Mouse (Mus musculus) liver, adult 2 months (tissue): Measurements from ENCODE around the gene Nptxr. TPM values are rescaled to one million over a fixed set of nuclear protein-coding genes. Genes with fewer than 3 reads are reported as not detected.

Experiments
- DNase-seq: peaks from one replicate; pipeline ENCODE4 v3.0.0-alpha.2; 2011; ENCODE audit warnings: low read depth, low spot score; ENCODE audit errors: extremely low read depth
- H3K27ac ChIP-seq: fragments of 200-500 bp; replicated peaks from 2 replicates; pipeline ENCODE4 v1.5.1; 2012; ENCODE audit warnings: low read depth, mild to moderate bottlenecking, control low read depth, inconsistent platforms, low read length; ENCODE audit not compliant: insufficient read depth
- H3K27me3 ChIP-seq: fragments of 200-500 bp; 2 replicates; pipeline ENCODE4 v1.6.1; 2012; ENCODE audit warnings: mild to moderate bottlenecking, moderate library complexity, low read length, inconsistent platforms; ENCODE audit not compliant: control insufficient read depth, insufficient read depth
- H3K36me3 ChIP-seq: fragments of 200-500 bp; 2 replicates; pipeline ENCODE4 v1.6.1; 2012; ENCODE audit warnings: low read length, inconsistent platforms; ENCODE audit not compliant: control insufficient read depth, insufficient read depth
- H3K4me1 ChIP-seq: fragments of 200-500 bp; 2 replicates; pipeline ENCODE4 v1.6.1; 2011; ENCODE audit warnings: low read length; ENCODE audit not compliant: control insufficient read depth, insufficient read depth
- H3K4me3 ChIP-seq: fragments of 200-500 bp; 2 replicates; pipeline ENCODE4 v1.5.1; 2011; ENCODE audit warnings: low read depth, mild to moderate bottlenecking, control low read depth, low read length, moderate library complexity; ENCODE audit not compliant: insufficient read depth
- H3K79me2 ChIP-seq: fragments of 200-500 bp; 2 replicates; pipeline ENCODE4 v1.6.1; 2012; ENCODE audit warnings: inconsistent platforms, mild to moderate bottlenecking, low read length, moderate library complexity; ENCODE audit not compliant: control insufficient read depth, insufficient read depth
- H3K9ac ChIP-seq: fragments of 200-500 bp; 2 replicates; pipeline ENCODE4 v1.6.1; 2012; ENCODE audit warnings: low read depth, mild to moderate bottlenecking, control low read depth, inconsistent platforms, low read length
- CTCF ChIP-seq: fragments of 200-500 bp; IDR thresholded peaks from 2 replicates; pipeline ENCODE4 v1.5.1; 2011; ENCODE audit warnings: low read depth, low read length, control low read depth
- POLR2A ChIP-seq: fragments of 200-500 bp; IDR thresholded peaks from 2 replicates; pipeline ENCODE4 v1.6.1; 2011; ENCODE audit warnings: low read length, control low read depth; ENCODE audit not compliant: insufficient read depth; ENCODE audit errors: extremely low read depth
- WGBS: fragments of 180-500 bp; shearing (Covaris S2); methylation state at CpG from one replicate; pipeline ENCODE4 v1.1.7; 2018; 5-methylcytosine and 5-hydroxymethylcytosine counted together
- polyA plus RNA-seq: library from polyadenylated mRNA; depleted of rRNA; stranded (reverse); fragments of >200 nt; gene quantifications from 2 replicates; pipeline ENCODE4 v1.2.3, GENCODE M21; 2012; rRNA removed
- total RNA-seq: library from RNA; depleted of rRNA; stranded (reverse); fragments of >200 nt; gene quantifications from 2 replicates; pipeline ENCODE4 v1.2.3, GENCODE M21; 2014; rRNA removed

The Nptxr gene
- total and polyA plus RNA-seq, 2 experiments = 0.09 to 0.11 TPM

GRCm38 (mm10) chr15:79740739-79741138 is 63.8 kb downstream of the Nptxr start:
- peak overlapping the region; percentile 70; the same call in 1 of the 2 replicates for H3K4me3 ChIP-seq

More at GRCm38 (mm10) chr15:79740739-79741138, 63.8 kb downstream of the Nptxr start:
- WGBS = 31% methylated on average over 3 of the region's 3 CpGs
- Histone ChIP-seq H3K27ac (peak overlapping the region; percentile 99), H3K36me3 (peaks cover 9% of the 10 kb centered on the region; the same call in 1 of the 2 replicates), H3K4me1 (peaks cover 8% of the 10 kb centered on the region), H3K9ac (peak overlapping the region; percentile 99; the same call in 1 of the 2 replicates), H3K27me3 (no peaks in the 10 kb centered on the region), H3K79me2 (peaks cover 4% of the 10 kb centered on the region; the same call in 1 of the 2 replicates)
- TF ChIP-seq CTCF (no peak), POLR2A (no peak)
- peak; percentile 31 for DNase-seq

Other genes with a start within 250 kb of the Nptxr start
- 0.09 TPM in 1 of 2 replicates, not detected in the other for gene Dmc1, start 199.7 kb downstream of the Nptxr start, total RNA-seq
- gene Dmc1, start 199.7 kb downstream of the Nptxr start, polyA plus RNA-seq = not detected in 2 replicates
- 0.83 and 1.1 TPM in 2 replicates for gene Fam227a, start 145.8 kb downstream of the Nptxr start, total RNA-seq
- gene Fam227a, start 145.8 kb downstream of the Nptxr start, polyA plus RNA-seq = 0.14 and 0.20 TPM in 2 replicates
- gene Cby1, start 145.6 kb downstream of the Nptxr start, total RNA-seq = 6.6 and 6.8 TPM in 2 replicates
- 3.3 and 4.4 TPM in 2 replicates for gene Cby1, start 145.6 kb downstream of the Nptxr start, polyA plus RNA-seq
- gene Tomm22, start 133.9 kb downstream of the Nptxr start, total RNA-seq = 46.0 and 52.8 TPM in 2 replicates
- gene Tomm22, start 133.9 kb downstream of the Nptxr start, polyA plus RNA-seq = 22.2 and 23.9 TPM in 2 replicates
- gene Josd1, start 116.8 kb downstream of the Nptxr start, total RNA-seq = 19.0 and 25.6 TPM in 2 replicates
- 21.9 and 22.6 TPM in 2 replicates for gene Josd1, start 116.8 kb downstream of the Nptxr start, polyA plus RNA-seq
- 8.1 and 8.5 TPM in 2 replicates for gene Gtpbp1, start 113.9 kb downstream of the Nptxr start, total RNA-seq
- gene Gtpbp1, start 113.9 kb downstream of the Nptxr start, polyA plus RNA-seq = 12.8 and 13.2 TPM in 2 replicates
- gene Sun2, start 62.2 kb downstream of the Nptxr start, total RNA-seq = 33.9 and 45.8 TPM in 2 replicates
- gene Sun2, start 62.2 kb downstream of the Nptxr start, polyA plus RNA-seq = 29.7 and 33.4 TPM in 2 replicates
- 4.5 and 6.2 TPM in 2 replicates for gene Dnal4, start 26.9 kb downstream of the Nptxr start, total RNA-seq
- 14.2 and 14.9 TPM in 2 replicates for gene Dnal4, start 26.9 kb downstream of the Nptxr start, polyA plus RNA-seq
- gene Npcd, start 29.5 kb upstream of the Nptxr start, total RNA-seq = not detected in 2 replicates
- 0.26 TPM in 1 of 2 replicates, not detected in the other for gene Npcd, start 29.5 kb upstream of the Nptxr start, polyA plus RNA-seq
- 1.2 and 1.8 TPM in 2 replicates for gene Cbx6, start 29.9 kb upstream of the Nptxr start, total RNA-seq
- 2.9 and 3.7 TPM in 2 replicates for gene Cbx6, start 29.9 kb upstream of the Nptxr start, polyA plus RNA-seq
- gene Apobec3, start 86.9 kb upstream of the Nptxr start, total RNA-seq = 2.6 and 3.6 TPM in 2 replicates
- gene Apobec3, start 86.9 kb upstream of the Nptxr start, polyA plus RNA-seq = 1.5 and 2.4 TPM in 2 replicates
- gene Cbx7, start 166.4 kb upstream of the Nptxr start, total RNA-seq = 4.0 and 4.4 TPM in 2 replicates
- gene Cbx7, start 166.4 kb upstream of the Nptxr start, polyA plus RNA-seq = 7.5 and 10.1 TPM in 2 replicates
- gene Pdgfb, start 210.2 kb upstream of the Nptxr start, total RNA-seq = 0.65 and 1.6 TPM in 2 replicates
- 1.0 and 1.2 TPM in 2 replicates for gene Pdgfb, start 210.2 kb upstream of the Nptxr start, polyA plus RNA-seq